Mouse (Mus musculus): ENCODE measurements around the gene Rpl14.
"Not testable (repeated sequence)": the region's sequence is repeated elsewhere in the genome, so short reads cannot be mapped to it uniquely, and the experiment has no call there.

The Rpl14 gene

GRCm38 (mm10) chr9:120570741-120571592 lies at the start of gene Rpl14:
TSS of gene Rpl14 (plus strand) at chr9:120571444.
- peak; percentile 99 for DNase-seq

- DNase-seq: no peak
Observed at GRCm38 (mm10) chr9:120527270-120527669, 44.0 kb upstream of the Rpl14 start.

GRCm38 (mm10) chr9:120527919-120528318 lies 43.3 kb upstream of the Rpl14 start:
- no peak for DNase-seq

GRCm38 (mm10) chr9:120528815-120529510 lies 42.3 kb upstream of the Rpl14 start:
- DNase-seq: no peak

- DNase-seq: no peak
Observed at GRCm38 (mm10) chr9:120530471-120530870, 40.8 kb upstream of the Rpl14 start.

GRCm38 (mm10) chr9:120532062-120532461 lies 39.2 kb upstream of the Rpl14 start:
- DNase-seq: no peak

- no peak for DNase-seq
Observed at GRCm38 (mm10) chr9:120532691-120533090, 38.6 kb upstream of the Rpl14 start.

GRCm38 (mm10) chr9:120533446-120533950 lies 37.7 kb upstream of the Rpl14 start:
- DNase-seq: not testable (repeated sequence)

GRCm38 (mm10) chr9:120539662-120540251 lies 31.5 kb upstream of the Rpl14 start, which contains the start of gene Entpd3:
TSS of gene Entpd3 (plus strand) at chr9:120539818.
- DNase-seq: peak; percentile 16

GRCm38 (mm10) chr9:120541411-120541810 lies 29.8 kb upstream of the Rpl14 start:
- DNase-seq: no peak

- DNase-seq: no peak
Observed at GRCm38 (mm10) chr9:120542241-120542640, 29.0 kb upstream of the Rpl14 start.

- no peak for DNase-seq
Observed at GRCm38 (mm10) chr9:120545994-120546393, 25.2 kb upstream of the Rpl14 start.

GRCm38 (mm10) chr9:120546482-120546881 lies 24.8 kb upstream of the Rpl14 start:
- no peak for DNase-seq

- DNase-seq: no peak
Observed at GRCm38 (mm10) chr9:120547026-120547668, 24.1 kb upstream of the Rpl14 start.

GRCm38 (mm10) chr9:120550778-120551177 lies 20.5 kb upstream of the Rpl14 start:
- no peak for DNase-seq

GRCm38 (mm10) chr9:120563590-120563989 lies 7.7 kb upstream of the Rpl14 start:
- no peak for DNase-seq

GRCm38 (mm10) chr9:120564247-120564646 lies 7.0 kb upstream of the Rpl14 start:
- no peak for DNase-seq

- DNase-seq: no peak
Observed at GRCm38 (mm10) chr9:120566384-120566783, 4.9 kb upstream of the Rpl14 start.

GRCm38 (mm10) chr9:120568917-120569316 lies 2.3 kb upstream of the Rpl14 start:
- peak; percentile 80 for DNase-seq

GRCm38 (mm10) chr9:120569721-120570333 lies 1.4 kb upstream of the Rpl14 start:
- peak; percentile 36 for DNase-seq

GRCm38 (mm10) chr9:120570334-120570725 lies 914 bp upstream of the Rpl14 start:
- DNase-seq: no peak
